Mouse (Mus musculus): ENCODE measurements around the gene Lef1. TPM values are rescaled to one million over a fixed set of nuclear protein-coding genes. Genes with fewer than 3 reads are reported as not detected.

Gene Lef1
- polyA plus RNA-seq (2012; rRNA removed) = 2.3 and 4.0 TPM in 2 replicates

DNA sequence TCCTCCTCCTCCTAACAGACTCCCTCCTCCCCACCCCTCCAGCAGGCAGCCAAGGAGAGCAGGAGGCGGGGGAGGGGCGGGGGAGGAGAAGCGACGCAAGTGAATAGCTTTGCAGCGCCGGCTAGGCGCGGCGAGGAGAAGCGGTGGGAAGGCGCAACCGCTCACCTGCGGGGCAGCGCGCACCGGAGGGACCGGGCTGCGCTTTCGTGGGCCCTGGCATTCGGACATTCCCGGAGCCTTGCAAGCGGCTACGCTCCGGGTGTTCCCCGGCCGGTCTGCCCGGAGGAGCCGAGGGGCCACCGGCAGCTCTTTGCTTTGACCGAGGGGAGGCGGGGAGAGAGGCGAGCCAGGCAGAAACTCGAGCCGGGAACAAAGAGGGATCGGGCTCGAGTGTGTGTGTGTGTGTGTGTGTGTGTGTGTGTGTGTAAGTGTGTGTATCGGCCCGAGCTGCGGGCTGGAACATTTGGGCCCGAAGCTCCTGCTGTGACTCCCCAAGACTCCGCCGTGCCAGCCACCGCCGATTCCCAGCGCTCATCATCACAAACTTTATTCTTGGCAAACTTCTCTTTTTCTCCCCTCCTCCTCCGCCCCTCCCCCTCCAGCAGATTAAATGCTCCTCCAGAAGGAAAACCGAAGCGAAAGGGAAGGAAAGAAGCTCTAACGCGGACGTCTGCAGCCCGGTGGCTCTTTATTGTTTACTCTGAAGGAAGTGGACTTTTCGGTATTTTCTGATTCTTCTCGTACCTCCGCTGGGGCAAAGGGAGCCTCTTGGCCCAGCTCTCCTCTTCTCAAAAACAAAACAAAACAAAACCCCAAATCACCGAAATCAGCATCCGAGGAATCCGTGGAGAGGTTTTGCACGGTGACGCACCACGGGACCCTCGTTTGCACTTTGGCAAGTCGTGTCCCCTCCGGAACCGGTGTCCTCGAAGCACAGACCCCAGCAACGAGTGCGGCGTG is at the start of gene Lef1:
Lef1 (plus strand) TSS at position 281 of the 960 bp plus-strand sequence.
- DNase-seq (ENCODE audit: low spot score) = no peak

DNA sequence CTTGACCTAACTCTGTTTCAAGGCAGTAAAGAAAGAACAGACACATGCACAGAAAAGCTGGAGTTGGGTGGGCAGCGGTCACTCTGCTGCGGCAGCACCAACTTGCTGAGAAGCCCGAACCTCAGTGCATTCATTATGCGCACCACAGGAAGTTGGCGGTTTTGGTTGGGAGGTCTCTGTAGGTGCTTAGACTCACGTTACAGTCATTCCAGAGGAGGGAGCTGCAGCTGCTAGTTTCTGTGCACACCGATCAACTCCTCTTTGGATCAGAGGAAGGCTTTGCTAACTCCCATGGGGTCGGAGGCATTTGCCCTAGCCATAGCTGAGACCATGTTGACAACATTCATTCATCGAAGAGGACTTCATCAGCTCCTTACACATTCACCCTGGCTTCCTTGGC is 45.3 kb upstream of the Lef1 start:
- no peak for DNase-seq (ENCODE audit: low spot score)

DNA sequence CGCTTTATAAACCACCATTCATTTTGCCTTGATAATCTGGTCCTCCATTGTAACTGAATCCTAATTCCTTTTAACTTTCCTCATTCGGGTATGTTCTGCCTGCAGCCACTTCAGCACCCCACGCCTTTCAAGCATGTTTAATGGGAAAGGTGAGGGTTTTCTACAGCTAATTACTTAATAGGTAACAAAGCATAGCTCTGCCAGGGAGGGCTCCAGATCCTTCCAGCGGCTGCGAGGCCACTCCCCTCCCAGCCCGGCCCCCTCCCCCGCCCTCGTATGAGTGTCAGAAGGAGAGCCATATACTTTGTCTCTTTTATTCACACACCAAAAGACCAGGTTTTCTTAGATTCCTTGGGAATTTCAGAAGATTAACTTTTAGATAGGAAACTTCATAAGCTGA is 44.1 kb upstream of the Lef1 start:
- no peak for DNase-seq (ENCODE audit: low spot score)

DNA sequence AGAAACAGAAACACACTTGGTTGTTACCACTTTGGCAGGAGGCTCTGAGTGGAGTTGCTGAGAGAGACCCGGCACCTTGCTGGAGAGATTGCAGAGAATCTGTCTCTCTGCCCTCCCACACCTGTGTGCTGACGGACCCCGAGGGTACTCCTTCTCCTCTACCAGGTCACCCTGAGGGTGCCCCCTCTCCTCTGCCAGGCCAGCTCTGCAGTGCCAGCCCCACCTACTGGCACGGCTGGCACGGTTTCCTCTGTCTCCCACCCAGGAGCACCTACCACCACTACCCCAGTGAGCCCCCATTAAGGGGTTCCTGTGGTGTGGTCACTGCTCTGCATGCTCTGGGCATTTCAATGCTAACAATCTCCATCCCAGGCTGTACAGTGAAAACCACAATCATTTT is 42.3 kb upstream of the Lef1 start:
- DNase-seq (ENCODE audit: low spot score) = no peak

DNA sequence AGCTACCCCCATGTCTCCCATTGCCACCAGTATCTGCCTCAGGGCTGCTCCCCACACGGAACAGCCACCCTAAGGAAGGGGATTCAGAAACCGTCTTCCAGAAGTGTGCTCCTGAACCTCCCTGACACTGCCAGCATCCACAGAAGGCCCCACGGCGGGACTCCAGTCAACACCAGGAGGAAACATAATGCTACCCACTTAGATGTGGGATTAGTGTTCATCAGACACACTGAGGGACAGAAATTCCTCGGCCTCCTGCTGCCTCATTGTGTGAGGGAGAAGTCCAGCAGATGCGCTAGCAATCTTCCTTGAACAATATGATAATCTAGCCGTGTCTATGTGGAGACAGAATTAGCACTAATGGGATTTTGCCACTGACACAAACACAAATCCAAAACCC is 40.1 kb upstream of the Lef1 start:
- DNase-seq (ENCODE audit: low spot score) = no peak

DNA sequence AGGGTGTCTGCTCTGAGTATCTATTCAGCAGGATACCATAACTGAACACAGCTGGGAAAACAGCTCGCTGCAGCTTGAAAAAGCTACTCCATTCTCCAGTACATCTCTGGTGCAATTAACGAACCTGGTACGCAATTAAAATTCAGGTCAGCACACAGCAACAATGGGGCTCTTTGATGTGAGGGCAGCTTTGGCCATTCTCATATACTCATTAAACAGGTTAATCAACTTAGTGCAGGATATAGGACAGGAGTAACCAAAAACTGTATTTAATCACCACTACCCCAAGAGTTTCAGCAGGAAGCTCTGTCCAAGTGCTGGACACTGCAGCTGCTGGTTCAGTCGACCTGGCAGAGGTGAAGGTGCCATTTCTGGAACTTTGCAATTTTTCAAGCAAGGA is 37.6 kb upstream of the Lef1 start:
- no peak for DNase-seq (ENCODE audit: low spot score)

DNA sequence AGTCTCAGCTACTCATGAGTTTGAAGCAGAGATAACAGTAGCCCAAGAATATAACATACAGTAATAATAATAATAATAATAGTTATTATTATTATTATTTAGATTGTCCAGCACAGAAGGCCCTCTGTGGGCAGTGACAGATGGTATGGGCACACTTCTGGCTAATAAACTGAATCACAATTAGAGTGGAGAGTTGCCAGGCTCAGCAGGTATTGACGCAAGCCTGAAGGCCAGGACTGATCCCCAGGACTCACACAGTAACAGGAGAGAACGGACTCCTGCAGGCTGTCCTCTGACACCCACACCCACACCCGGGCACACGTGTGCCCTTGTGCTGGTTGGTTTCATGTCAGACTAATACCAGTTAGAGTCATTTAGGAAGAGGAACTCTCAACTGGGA is 36.3 kb upstream of the Lef1 start:
- DNase-seq (ENCODE audit: low spot score) = no peak

DNA sequence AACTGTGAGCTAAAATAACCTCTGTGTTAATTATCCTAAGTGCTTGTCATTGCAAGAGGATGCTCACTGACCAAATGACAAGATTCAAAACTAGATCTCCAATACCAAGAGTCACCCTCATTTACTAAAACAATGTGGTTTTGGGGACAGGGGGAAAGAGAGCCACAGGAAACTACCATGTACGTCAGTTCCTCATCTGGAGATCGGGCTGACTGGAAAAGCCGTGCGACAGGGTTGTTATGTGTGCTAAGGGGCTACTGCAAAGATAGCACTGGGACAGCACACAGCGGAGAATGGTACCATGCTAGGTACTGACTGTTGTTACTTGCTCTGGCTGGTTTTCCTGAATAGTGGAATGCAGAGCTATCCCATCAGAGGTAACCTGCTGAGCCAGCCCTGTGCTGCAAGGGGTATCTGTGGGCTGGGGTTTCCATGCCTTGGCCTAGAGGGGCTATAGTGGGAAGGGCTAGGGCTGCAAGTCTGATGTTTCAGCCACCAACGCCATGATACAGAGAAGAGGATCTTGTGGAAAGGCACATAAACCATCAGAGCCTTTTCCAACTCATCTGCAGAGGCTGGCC is 32.1 kb upstream of the Lef1 start:
- no peak for DNase-seq (ENCODE audit: low spot score)

DNA sequence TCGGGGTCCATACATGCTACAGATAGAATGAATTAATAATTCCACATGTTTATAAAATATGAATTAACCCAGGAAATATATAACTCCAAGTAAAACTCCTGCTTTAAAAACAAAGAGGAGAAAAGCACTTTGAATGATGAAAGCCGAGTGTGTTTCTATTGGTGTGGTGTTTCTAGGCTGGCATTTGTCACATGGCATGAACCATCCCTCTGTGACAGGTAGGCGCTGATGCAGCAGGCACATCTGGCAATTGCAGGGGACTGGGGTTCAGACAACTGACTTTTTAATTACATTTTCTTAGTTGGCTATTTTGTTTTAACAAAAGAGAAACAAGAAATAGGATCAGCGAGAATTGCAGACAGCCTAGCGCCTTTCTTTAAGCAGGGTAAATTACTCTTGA is 31.6 kb upstream of the Lef1 start:
- no peak for DNase-seq (ENCODE audit: low spot score)

DNA sequence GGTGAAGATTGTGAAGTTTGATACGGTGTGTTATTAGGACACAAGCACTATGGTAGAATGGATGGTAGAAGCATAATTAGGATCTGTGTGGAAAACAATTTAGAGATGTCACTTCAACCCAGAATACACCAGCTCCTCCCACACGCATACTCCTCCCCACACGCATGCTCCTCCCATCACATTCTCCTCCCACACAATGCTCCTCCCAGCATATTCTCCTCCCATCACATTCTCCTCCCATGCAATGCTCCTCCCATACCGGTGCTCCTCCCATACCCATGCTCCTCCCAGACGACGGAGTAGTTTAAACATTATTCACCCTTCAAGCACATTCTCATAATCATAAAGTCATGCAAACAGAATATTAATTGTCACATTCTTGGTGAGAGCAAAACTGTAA is 26.5 kb upstream of the Lef1 start:
- DNase-seq (ENCODE audit: low spot score) = no peak

DNA sequence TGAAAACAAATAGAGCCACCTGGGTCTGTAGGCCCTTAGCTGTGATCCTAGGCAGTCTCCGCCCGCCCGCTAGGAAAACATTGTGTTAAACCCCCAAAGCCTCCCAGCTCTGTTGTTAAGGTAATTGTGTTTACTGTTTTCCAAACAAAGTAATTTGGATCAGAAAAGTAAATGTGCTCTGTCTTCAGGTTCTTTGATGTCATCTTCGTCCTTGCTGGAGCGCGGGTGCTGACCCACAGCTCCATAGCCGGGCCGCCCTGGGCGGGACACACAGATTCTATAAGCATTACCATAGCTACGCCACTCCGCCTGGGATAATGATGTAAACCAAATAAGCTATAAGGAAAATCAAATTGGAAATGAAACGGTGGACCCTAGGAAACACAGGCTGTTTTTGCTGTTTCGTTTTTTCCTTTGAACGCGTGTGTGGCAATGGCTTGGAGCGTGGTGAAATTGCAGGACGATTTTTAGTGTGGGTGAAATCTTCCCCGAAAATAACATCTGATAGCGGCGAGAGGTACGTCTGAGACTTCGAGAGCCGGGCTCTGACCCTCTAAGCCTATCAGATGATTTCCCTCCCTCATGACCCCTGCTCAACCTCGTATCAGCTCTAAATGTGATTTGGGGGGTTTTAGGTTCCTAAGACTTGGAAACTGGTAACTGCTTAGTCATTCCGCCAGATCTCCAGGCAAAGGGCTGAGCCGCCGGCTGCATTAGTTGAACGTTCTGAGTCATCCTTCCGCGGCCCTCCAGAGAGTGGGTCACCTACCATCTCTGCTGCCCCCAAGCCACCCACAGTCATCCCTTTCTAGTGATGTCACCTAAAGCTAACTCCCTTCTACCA is 25.3 kb upstream of the Lef1 start:
- DNase-seq (ENCODE audit: low spot score) = no peak

DNA sequence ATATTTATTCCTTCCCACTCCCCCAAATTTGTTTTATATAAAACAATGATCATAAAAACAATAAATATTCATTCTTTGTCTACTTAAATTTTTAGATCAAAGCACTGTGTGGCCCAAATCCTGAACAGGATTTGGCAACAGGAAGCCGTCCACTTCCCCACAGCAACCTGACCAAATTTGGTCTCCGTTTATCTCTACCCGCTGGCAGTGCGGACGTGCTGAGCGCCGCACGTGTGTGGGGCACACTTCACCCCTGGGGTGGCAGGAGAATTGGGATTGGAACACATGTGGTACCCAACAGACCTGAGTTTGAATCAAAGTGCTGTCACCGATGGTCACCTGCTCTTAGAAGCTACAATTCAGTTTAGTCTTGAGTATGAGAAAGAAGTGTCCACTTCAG is 24.3 kb upstream of the Lef1 start:
- no peak for DNase-seq (ENCODE audit: low spot score)

DNA sequence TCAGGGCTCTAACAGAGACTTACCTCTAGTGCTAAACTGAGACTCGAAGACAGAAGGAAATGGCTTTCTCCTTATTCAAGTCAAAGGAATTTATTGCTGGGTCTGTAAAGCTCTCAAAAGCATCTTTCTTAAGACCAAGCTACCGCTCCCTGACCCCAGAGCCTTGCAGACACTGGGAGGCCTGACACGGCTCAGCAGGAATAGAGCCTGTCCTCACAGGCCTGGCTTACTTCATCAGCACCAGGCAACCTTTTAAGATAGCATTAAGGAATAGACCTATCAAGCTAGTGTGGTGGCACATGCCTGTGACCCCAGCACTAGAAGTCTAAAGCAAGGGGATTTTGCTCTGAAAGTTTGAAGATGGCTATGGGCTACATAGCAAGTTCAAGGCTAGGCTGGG is 20.6 kb upstream of the Lef1 start:
- no peak for DNase-seq (ENCODE audit: low spot score)

DNA sequence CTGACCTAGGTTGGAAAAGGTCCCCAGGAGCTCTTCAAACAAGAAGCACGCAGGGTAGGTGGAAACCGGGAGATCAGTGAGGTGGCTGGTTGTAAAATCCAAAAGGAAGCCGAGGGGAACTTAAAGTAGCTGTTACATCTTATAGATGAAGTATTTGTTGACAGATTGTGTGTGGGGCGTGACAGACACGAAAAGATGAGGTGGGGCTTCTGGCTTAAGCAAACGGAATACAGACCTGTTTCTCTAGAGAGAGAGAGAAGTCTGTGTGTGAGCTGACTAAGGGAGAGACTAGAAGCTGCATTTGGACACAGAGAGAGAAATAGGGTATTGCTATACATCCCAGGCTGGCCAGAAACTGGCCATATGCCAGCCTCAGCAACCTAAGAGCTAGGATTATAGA is 18.2 kb upstream of the Lef1 start:
- DNase-seq (ENCODE audit: low spot score) = no peak

DNA sequence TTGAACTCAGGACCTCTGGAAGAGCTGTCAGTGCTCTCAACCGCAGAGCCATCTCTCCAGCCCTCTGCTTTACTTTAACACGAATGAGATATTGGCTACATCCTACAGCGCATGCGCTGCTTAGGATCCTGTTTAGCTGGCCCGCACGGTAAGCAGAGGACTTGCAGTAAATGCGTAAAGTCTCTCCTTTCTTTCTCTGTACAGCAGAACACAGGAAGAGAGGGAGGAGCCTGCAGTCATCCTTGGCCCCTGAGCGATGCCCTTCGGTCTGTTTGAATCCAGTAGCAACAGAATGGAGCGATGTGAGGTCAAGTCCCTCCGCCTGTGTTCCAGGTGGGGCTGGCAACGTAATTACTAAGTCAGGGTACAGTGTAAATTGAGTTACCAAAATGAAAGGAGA is 16.5 kb upstream of the Lef1 start:
- no peak for DNase-seq (ENCODE audit: low spot score)

DNA sequence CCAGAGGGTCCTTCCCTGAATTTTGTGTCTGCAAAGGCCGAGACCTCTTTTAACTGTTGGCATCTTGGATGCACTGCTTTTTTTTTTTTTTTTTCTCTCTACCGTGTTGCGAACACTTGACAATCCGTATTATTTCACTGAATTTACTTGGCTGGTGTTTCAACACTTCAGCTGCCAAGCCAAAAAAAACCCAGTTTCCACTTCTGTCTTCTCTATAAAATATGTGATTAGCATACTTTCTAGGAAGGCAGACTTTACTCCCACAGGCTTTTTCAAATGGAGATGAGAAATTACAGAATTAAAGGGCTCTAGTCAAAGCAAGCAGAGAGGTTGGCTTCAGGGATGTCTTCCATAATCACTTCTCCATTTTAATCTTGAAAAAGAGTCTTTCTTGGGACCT is 14.2 kb upstream of the Lef1 start:
- no peak for DNase-seq (ENCODE audit: low spot score)

DNA sequence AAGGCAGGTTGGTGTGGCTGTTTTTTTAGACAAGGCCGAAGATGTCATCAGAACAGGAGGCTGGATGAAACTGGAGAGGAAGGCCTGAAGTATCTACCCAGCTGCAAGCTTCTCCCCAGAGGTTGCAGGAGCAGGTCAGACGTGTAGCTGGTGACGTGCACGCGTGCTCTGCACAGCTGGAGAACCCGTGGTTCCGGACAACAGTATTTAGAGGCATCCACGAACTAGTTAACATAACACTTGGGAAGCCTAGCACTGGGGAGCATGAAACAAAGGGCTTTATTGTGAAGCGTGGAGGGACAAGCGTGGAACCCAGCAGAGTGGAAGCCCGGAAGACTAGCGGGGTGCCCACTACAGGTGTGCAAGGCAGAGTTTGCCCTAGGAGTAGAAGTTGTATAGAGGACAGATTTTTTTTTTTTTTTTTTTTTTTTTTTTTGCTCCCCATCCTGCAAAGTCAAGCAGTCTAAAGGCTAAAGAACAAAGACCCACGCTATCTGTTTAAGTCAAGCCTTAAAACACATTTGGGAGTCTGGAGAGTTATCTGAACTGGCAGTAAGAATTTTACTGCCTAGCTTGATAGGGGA is 8.0 kb upstream of the Lef1 start:
- DNase-seq (ENCODE audit: low spot score) = no peak

DNA sequence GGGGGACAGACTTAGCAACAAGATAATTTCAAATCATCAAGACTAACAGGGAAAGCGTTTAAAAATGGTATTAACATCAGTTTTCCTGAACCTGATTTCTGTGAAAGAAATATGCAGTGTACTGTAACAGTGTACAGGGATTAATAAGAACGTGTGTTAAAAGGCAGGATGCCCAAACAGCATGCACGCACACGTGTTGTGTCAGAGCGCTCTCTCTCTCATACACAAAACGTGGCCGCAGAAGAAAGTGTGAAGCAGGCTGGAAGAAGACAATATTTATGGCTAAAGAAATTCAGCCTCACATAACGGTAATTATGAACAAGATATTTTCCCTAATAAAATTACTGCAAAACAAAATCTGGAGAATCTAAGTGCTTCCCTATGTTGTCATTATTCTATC is 4.9 kb upstream of the Lef1 start:
- no peak for DNase-seq (ENCODE audit: low spot score)

DNA sequence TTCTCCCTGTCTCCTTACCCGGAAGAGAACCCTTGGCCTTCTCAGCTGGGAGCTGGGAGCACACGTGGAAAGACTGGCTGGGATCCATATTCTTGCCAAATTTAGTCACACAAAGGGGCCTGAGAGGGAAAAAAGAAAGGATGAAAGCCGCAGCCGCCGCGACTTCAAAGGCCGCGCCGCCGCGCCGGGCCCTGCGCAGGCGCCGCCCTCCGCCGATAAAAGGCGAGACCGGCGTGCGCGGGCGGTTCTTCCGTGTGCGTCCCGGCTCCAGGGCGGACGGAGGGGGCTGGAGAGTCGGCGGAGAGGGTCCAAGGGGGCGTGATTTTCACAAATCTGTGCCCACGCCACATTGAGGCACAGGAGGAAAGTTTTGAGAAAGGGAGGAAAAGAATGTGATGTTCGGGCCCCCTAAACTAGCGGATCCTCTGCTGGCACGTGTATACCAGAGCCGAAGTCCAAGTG is 4.3 kb upstream of the Lef1 start:
- no peak for DNase-seq (ENCODE audit: low spot score)

DNA sequence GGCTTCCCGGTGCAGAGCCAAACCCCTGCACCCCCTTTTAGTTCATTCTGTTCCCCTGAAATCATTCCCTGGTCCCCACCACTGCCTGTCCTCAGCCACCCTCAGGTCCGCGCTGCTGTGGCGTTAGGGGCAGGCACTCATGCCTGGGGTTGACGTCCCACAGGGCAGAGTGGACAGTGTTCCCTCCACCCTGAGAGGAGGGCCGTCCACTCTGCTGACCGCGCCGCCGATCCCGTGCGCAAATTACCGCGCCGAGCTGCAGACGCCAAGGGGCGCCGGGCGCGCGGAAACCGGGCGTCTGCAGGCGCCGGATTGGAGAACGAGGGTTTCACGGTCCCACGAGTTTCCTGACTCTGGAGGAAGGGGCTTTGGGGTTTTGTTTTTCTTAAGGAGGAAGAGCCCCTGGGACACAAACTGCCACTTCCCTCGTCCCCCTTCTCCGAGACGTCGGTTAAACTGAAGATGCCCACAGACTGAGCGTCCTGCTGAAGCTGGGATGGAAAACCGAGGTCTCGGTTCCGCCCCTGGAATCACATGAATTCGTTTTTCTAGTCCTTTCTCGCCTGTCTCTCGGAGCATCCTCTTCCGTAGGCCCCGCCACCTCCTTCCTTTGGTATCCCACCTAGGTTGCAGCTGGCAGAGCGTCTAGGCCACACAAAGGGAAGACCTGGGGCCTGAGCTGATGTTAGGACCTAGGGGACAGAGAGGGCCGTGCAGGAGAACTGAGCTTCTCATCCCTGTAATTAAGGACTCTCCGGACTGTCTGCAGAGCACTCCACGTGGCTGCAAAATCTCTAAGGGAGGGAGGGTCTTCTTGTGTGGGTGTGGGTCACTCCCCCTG is 3.6 kb upstream of the Lef1 start:
- DNase-seq (ENCODE audit: low spot score) = no peak
